Mouse (Mus musculus) hindbrain, embryonic 16.5 days (tissue): ENCODE measurements around the gene Ift43. TPM values are rescaled to one million over a fixed set of nuclear protein-coding genes. Genes with fewer than 3 reads are reported as not detected.

ENCODE experiments used
- ATAC-seq: fragments of 200-750 bp; cut with Nextera tagmentation; 2 replicates; pipeline ENCODE4 v1.8.0; 2017; ENCODE audit warnings: moderate TSS enrichment, moderate library complexity
- H3K27ac ChIP-seq: fragments of 300-500 bp; sonication (generic); 2 replicates; pipeline ENCODE4 v1.5.1; 2014; ENCODE audit warnings: low read depth, mild to moderate bottlenecking, control low read depth, low read length, moderate library complexity
- H3K27me3 ChIP-seq: fragments of 300-500 bp; sonication (generic); replicated peaks from 2 replicates; pipeline ENCODE4 v1.6.1; 2014; ENCODE audit warnings: low read length; ENCODE audit not compliant: control insufficient read depth, insufficient read depth
- H3K36me3 ChIP-seq: fragments of 300-500 bp; sonication (generic); 2 replicates; pipeline ENCODE4 v1.6.1; 2014; ENCODE audit warnings: mild to moderate bottlenecking, low read length, moderate library complexity, mixed read lengths; ENCODE audit not compliant: control insufficient read depth, insufficient read depth
- H3K4me1 ChIP-seq: fragments of 300-500 bp; sonication (generic); 2 replicates; pipeline ENCODE4 v1.6.1; 2014; ENCODE audit warnings: low read depth, low read length; ENCODE audit not compliant: control insufficient read depth, insufficient read depth
- H3K4me2 ChIP-seq: fragments of 300-500 bp; sonication (generic); 2 replicates; pipeline ENCODE4 v1.6.1; 2014; ENCODE audit warnings: mild to moderate bottlenecking, low read length, control low read depth, moderate library complexity
- H3K4me3 ChIP-seq: fragments of 300-500 bp; sonication (generic); 2 replicates; pipeline ENCODE4 v1.5.1; 2014; ENCODE audit warnings: mild to moderate bottlenecking, low read length, control low read depth, moderate library complexity
- H3K9ac ChIP-seq: fragments of 300-500 bp; sonication (generic); 2 replicates; pipeline ENCODE4 v1.6.1; 2014; ENCODE audit warnings: low read depth, mild to moderate bottlenecking, control low read depth, low read length, moderate library complexity
- H3K9me3 ChIP-seq: fragments of 300-500 bp; sonication (generic); 2 replicates; pipeline ENCODE4 v1.6.1; 2014; ENCODE audit warnings: mild to moderate bottlenecking, low read length, moderate library complexity; ENCODE audit not compliant: control insufficient read depth
- WGBS: fragments of 180-500 bp; shearing (Covaris S2); extraction: QIAGEN DNeasy Blood & Tissue Kit; methylation state at CpG from one replicate; pipeline ENCODE4 v1.1.7; 2014; 5-methylcytosine and 5-hydroxymethylcytosine counted together
- polyA plus RNA-seq: library from polyadenylated mRNA; unstranded; fragments of >200 nt; fragmentation: Nextera tagmentation; extraction: Ambion mirVana; gene quantifications from 2 replicates; pipeline ENCODE4 v1.2.1, GENCODE M21; 2015

Ift43 gene
- polyA plus RNA-seq, 1 experiment from 2014 or later, result 43.0 TPM

- H3K27ac ChIP-seq, result no peak overlapping the region
- no peaks in the 10 kb centered on the region for H3K36me3 ChIP-seq
- H3K4me1 ChIP-seq, result no peaks in the 10 kb centered on the region
- H3K9me3 ChIP-seq, result no peaks in the 10 kb centered on the region
- no peak overlapping the region for H3K9ac ChIP-seq
- no peak overlapping the region for H3K4me3 ChIP-seq
- H3K27me3 ChIP-seq, result no peaks in the 10 kb centered on the region
- WGBS, result 75% methylated on average over 6 of the region's 6 CpGs
- H3K4me2 ChIP-seq, result no peak overlapping the region
- no peak for ATAC-seq
These were observed 32.5 kb upstream of the Ift43 start for GRCm38 (mm10) chr12:86049813-86050212.

DNA sequence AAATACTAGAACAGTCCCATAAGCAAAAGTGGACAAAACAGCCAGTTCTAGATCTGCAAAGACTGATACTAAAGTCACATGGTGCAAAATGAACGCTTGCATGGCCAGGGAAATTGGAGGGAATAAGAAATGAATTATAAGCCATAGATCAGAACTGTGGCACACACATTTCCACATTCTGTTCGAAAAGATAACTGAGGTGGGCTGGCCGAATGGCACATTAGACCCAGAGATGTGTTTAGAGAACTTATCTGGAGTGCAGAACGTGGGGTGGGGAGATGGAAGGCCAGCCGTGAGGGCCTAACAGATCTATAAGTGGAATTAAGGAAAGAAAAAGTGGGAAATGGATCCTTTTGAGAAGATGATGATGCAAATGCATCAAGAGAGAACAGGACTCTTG is 30.9 kb upstream of the Ift43 start:
- Histone ChIP-seq H3K27me3 (no peaks in the 10 kb centered on the region), H3K4me1 (no peaks in the 10 kb centered on the region), H3K9ac (no peak overlapping the region), H3K4me3 (no peak overlapping the region), H3K9me3 (no peaks in the 10 kb centered on the region), H3K4me2 (no peak overlapping the region), H3K27ac (no peak overlapping the region), H3K36me3 (no peaks in the 10 kb centered on the region)
- no peak for ATAC-seq
- 91% methylated on average over 5 of the region's 5 CpGs for WGBS

- Histone ChIP-seq H3K36me3 (no peaks in the 10 kb centered on the region), H3K4me1 (no peaks in the 10 kb centered on the region), H3K4me3 (no peak overlapping the region), H3K4me2 (no peak overlapping the region), H3K9ac (no peak overlapping the region), H3K27me3 (no peaks in the 10 kb centered on the region), H3K27ac (no peak overlapping the region), H3K9me3 (no peaks in the 10 kb centered on the region)
- ATAC-seq, result no peak
- 89% methylated on average over 2 of the region's 2 CpGs for WGBS
These were observed 27.0 kb upstream of the Ift43 start for GRCm38 (mm10) chr12:86055306-86055705.

DNA sequence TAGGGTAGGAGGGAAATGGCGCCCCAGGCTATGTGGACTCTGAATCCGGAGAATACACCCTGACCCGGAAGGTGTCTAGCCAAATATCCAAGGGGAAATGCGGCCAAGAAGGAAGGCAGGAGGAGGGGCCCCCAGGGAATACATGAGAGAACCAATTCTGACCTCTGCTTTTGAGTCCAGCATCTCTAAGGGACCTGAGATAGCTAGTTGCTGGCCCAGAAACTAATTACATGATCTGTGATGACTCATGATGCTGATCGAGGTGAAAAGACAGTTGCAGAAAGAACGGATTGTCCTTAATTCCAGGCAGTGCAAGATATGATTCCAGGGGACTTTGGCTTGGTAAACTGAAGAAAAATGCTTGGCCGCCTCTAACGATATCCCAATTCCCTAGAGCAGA is 25.4 kb upstream of the Ift43 start:
- 87% methylated on average over 8 of the region's 8 CpGs for WGBS
- no peak for ATAC-seq
- H3K4me2 ChIP-seq, result no peak overlapping the region
- H3K27me3 ChIP-seq, result no peaks in the 10 kb centered on the region
- H3K36me3 ChIP-seq, result no peaks in the 10 kb centered on the region
- H3K9me3 ChIP-seq, result no peaks in the 10 kb centered on the region
- no peak overlapping the region for H3K27ac ChIP-seq
- H3K4me3 ChIP-seq, result no peak overlapping the region
- H3K4me1 ChIP-seq, result no peaks in the 10 kb centered on the region
- H3K9ac ChIP-seq, result no peak overlapping the region

- Histone ChIP-seq H3K4me2 (no peak overlapping the region), H3K27ac (no peak overlapping the region), H3K4me1 (no peaks in the 10 kb centered on the region), H3K9me3 (no peaks in the 10 kb centered on the region), H3K9ac (no peak overlapping the region), H3K4me3 (no peak overlapping the region), H3K36me3 (no peaks in the 10 kb centered on the region), H3K27me3 (no peaks in the 10 kb centered on the region)
- no peak for ATAC-seq
- WGBS, result 86% methylated on average over 8 of the region's 8 CpGs
These were observed 24.8 kb upstream of the Ift43 start for GRCm38 (mm10) chr12:86057516-86057915.

DNA sequence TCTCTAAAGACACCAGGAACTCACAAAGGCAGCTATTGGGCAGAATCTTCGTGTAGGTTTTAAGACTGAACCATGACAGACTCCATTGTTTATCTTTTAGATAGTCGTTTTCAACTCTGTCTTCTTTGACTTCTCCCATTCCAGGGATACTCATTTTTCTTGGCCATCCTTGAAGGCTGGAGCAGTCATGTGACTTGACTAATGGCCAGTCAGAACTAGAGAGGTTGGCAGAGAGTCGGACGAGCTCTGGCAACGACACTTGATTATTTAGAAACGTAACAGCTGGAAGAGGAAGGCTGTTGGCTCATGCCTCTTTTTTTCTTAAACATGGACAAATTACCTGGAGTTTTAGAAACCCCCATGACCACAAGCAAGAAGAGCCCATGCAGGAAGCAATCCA is 23.0 kb upstream of the Ift43 start:
- H3K9ac ChIP-seq, result no peak overlapping the region
- H3K36me3 ChIP-seq, result no peaks in the 10 kb centered on the region
- H3K4me1 ChIP-seq, result no peaks in the 10 kb centered on the region
- H3K27ac ChIP-seq, result no peak overlapping the region
- no peaks in the 10 kb centered on the region for H3K9me3 ChIP-seq
- WGBS, result 75% methylated on average over 6 of the region's 6 CpGs
- H3K4me3 ChIP-seq, result no peak overlapping the region
- ATAC-seq, result no peak
- no peak overlapping the region for H3K4me2 ChIP-seq
- H3K27me3 ChIP-seq, result no peaks in the 10 kb centered on the region

DNA sequence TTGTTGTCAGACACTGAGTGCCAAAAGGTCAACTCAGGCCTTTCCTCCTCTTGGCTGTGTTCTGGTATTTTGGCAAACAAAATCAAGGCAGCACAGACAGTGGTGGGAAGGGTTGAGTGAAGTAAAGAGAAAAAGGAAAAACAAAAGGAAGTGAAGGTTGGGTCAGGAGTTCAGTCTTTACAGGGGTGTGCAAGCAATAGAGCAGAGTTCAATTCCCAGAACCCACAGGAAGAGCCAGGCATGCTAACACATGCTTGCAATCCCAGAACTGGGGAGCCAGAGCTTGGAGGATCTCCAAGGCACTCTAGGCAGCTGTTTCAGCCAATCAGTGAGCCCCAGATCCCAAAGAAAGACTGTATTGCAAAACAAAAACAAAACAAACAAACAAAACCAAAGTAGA is 17.5 kb upstream of the Ift43 start:
- Histone ChIP-seq H3K9me3 (no peaks in the 10 kb centered on the region), H3K9ac (no peak overlapping the region), H3K36me3 (no peaks in the 10 kb centered on the region), H3K4me2 (no peak overlapping the region), H3K27ac (no peak overlapping the region), H3K4me1 (no peaks in the 10 kb centered on the region), H3K27me3 (no peaks in the 10 kb centered on the region), H3K4me3 (no peak overlapping the region)
- no peak for ATAC-seq

DNA sequence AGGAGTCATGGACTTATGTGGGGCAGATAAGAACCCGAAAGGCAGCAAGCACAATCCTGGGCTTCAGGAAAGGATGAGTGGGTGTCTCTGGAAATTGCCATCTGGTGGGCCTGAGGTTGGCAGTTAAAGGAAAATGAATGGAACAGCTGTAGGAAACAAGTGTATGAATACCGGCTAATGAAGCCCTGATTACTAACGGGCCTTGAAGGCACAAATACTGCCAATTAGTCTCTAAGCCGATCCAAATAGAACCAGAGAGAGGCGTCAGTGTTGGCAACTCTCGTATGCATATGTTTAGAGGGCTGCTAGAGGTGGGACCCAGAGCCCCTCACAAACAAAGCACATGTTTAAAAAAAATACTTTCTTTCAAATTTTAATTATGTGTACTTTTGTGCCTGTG is 10.9 kb upstream of the Ift43 start:
- peaks cover 5% of the 10 kb centered on the region for H3K4me1 ChIP-seq
- H3K9me3 ChIP-seq, result no peaks in the 10 kb centered on the region
- H3K27ac ChIP-seq, result no peak overlapping the region
- 54% methylated on average over 6 of the region's 6 CpGs for WGBS
- no peak overlapping the region for H3K9ac ChIP-seq
- no peak for ATAC-seq
- H3K4me3 ChIP-seq, result no peak overlapping the region
- H3K4me2 ChIP-seq, result no peak overlapping the region
- no peaks in the 10 kb centered on the region for H3K27me3 ChIP-seq
- H3K36me3 ChIP-seq, result no peaks in the 10 kb centered on the region

GRCm38 (mm10) chr12:86074681-86075080 is 7.7 kb upstream of the Ift43 start:
- H3K9ac ChIP-seq, result no peak overlapping the region
- no peaks in the 10 kb centered on the region for H3K9me3 ChIP-seq
- peaks cover 25% of the 10 kb centered on the region for H3K4me1 ChIP-seq
- no peak overlapping the region for H3K4me3 ChIP-seq
- ATAC-seq, result no peak
- H3K27ac ChIP-seq, result no peak overlapping the region
- H3K27me3 ChIP-seq, result peaks cover 3% of the 10 kb centered on the region; the same call in 1 of the 2 replicates
- no peaks in the 10 kb centered on the region for H3K36me3 ChIP-seq
- 80% methylated on average over 12 of the region's 12 CpGs for WGBS
- H3K4me2 ChIP-seq, result no peak overlapping the region

DNA sequence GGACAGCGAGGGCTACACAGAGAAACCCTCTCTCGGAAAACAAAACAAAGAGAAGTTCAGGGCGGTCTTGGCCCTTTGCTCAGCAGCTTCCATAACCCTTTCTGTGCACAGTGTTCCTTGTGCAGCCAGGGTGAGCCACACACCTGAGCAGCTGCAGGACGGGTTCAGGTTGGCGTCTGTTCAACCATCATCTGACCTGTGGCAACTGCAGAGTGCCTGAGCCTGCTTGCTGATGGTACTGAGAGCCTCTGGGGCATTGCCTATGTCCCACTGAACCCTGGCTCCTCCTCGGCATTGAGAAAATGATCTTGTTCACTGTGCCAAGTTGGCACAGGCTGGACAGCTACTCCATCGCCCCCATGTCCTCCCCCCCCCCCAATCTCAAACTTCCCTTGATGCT is 7.0 kb upstream of the Ift43 start:
- ATAC-seq, result no peak
- Histone ChIP-seq H3K27ac (no peak overlapping the region), H3K4me3 (no peak overlapping the region), H3K4me1 (peaks cover 25% of the 10 kb centered on the region), H3K9ac (no peak overlapping the region), H3K4me2 (no peak overlapping the region), H3K36me3 (no peaks in the 10 kb centered on the region), H3K27me3 (peaks cover 3% of the 10 kb centered on the region; the same call in 1 of the 2 replicates), H3K9me3 (no peaks in the 10 kb centered on the region)
- WGBS, result 71% methylated on average over 7 of the region's 7 CpGs
